Mouse (Mus musculus) heart, embryonic 14.5 days (tissue): Measurements from ENCODE around the gene Cacng6. TPM values are rescaled to one million over a fixed set of nuclear protein-coding genes. Genes with fewer than 3 reads are reported as not detected.

ENCODE experiments used
- ATAC-seq: fragments of 200-750 bp; cut with Nextera tagmentation; 2 replicates; pipeline ENCODE4 v1.8.0; 2017; ENCODE audit warnings: low read depth, moderate TSS enrichment; ENCODE audit not compliant: insufficient number of reproducible peaks, insufficient read depth, low FRiP score
- H3K27ac ChIP-seq, 2 experiments: fragments of 200-500 bp in 1 of 2; fragments of 300-500 bp in 1 of 2; sonication (generic) in 1 of 2; replicated peaks in 1 of 2; 2 replicates each; pipeline ENCODE4 v1.5.1; 2012 to 2014; ENCODE audit warnings: low read depth in 2 of 2, low read length in 2 of 2, control low read depth in 1 of 2, mild to moderate bottlenecking in 1 of 2, mixed read lengths in 1 of 2; ENCODE audit not compliant: control insufficient read depth in 1 of 2, insufficient read depth in 1 of 2
- H3K27me3 ChIP-seq: fragments of 300-500 bp; sonication (generic); 2 replicates; pipeline ENCODE4 v1.6.1; 2014; ENCODE audit warnings: mild to moderate bottlenecking, low read length, control low read depth; ENCODE audit not compliant: control insufficient read depth, insufficient read depth
- H3K36me3 ChIP-seq: fragments of 300-500 bp; sonication (generic); 2 replicates; pipeline ENCODE4 v1.6.1; 2014; ENCODE audit warnings: mild to moderate bottlenecking, control low read depth, low read length, mixed read lengths; ENCODE audit not compliant: control insufficient read depth, insufficient read depth
- H3K4me1 ChIP-seq, 2 experiments: fragments of 200-500 bp in 1 of 2; fragments of 300-500 bp in 1 of 2; sonication (generic) in 1 of 2; 2 replicates each; pipeline ENCODE4 v1.6.1; 2012 to 2014; ENCODE audit warnings: low read length in 2 of 2, control low read depth in 1 of 2, mixed read lengths in 1 of 2; ENCODE audit not compliant: control insufficient read depth in 2 of 2, insufficient read depth in 2 of 2
- H3K4me2 ChIP-seq: fragments of 300-500 bp; sonication (generic); 2 replicates; pipeline ENCODE4 v1.6.1; 2014; ENCODE audit warnings: mild to moderate bottlenecking, low read length
- H3K4me3 ChIP-seq, 2 experiments: fragments of 200-500 bp in 1 of 2; fragments of 300-500 bp in 1 of 2; sonication (generic) in 1 of 2; 2 replicates each; pipeline ENCODE4 v1.5.1; 2012 to 2014; ENCODE audit warnings: low read length in 2 of 2, mild to moderate bottlenecking in 2 of 2, control low read depth in 1 of 2, low read depth in 1 of 2, moderate library complexity in 1 of 2; ENCODE audit not compliant: control insufficient read depth in 1 of 2, insufficient read depth in 1 of 2
- H3K9ac ChIP-seq: fragments of 300-500 bp; sonication (generic); 2 replicates; pipeline ENCODE4 v1.6.1; 2014; ENCODE audit warnings: mild to moderate bottlenecking, low read length
- H3K9me3 ChIP-seq: fragments of 300-500 bp; sonication (generic); 2 replicates; pipeline ENCODE4 v1.6.1; 2016; ENCODE audit warnings: low read length, control low read depth; ENCODE audit not compliant: control insufficient read depth
- WGBS: fragments of 180-500 bp; shearing (Covaris S2); extraction: QIAGEN DNeasy Blood & Tissue Kit; methylation state at CpG from one replicate; pipeline ENCODE4 v1.1.7; 2014; 5-methylcytosine and 5-hydroxymethylcytosine counted together
- polyA plus RNA-seq: library from polyadenylated mRNA; unstranded; fragments of >200 nt; fragmentation: Nextera tagmentation; extraction: Ambion mirVana; gene quantifications from 2 replicates; pipeline ENCODE4 v1.2.1, GENCODE M21; 2014

Cacng6 gene
- polyA plus RNA-seq = 19.0 and 19.1 TPM in 2 replicates

GRCm38 (mm10) chr7:3423895-3424294 is at the start of gene Cacng6:
Cacng6 (plus strand) TSS chr7:3424195.
- Histone ChIP-seq H3K4me1 (peaks cover 10 to 20% of the 10 kb centered on the region in 2 experiments), H3K9ac (peak within 1 kb of the TSS; percentile 73), H3K4me2 (peak within 1 kb of the TSS; percentile 70), H3K27ac (peak within 1 kb of the TSS; percentile 65 to 66; a peak in 3 of 4 replicates), H3K36me3 (no peaks in the 10 kb centered on the region), H3K27me3 (peaks cover 30% of the 10 kb centered on the region), H3K4me3 (peak within 1 kb of the TSS; percentile 45 to 53), H3K9me3 (no peaks in the 10 kb centered on the region)
- ATAC-seq = no peak
- WGBS = 51% methylated on average over 4 of the region's 4 CpGs

GRCm38 (mm10) chr7:3376831-3377230 is 47.2 kb upstream of the Cacng6 start:
- no peaks in the 10 kb centered on the region for H3K36me3 ChIP-seq
- H3K9me3 ChIP-seq = no peaks in the 10 kb centered on the region
- H3K9ac ChIP-seq = no peak overlapping the region
- 41% methylated on average over 4 of the region's 4 CpGs for WGBS
- no peaks in the 10 kb centered on the region for H3K4me1 ChIP-seq
- no peak overlapping the region for H3K27ac ChIP-seq
- no peak overlapping the region for H3K4me3 ChIP-seq
- no peaks in the 10 kb centered on the region for H3K27me3 ChIP-seq
- H3K4me2 ChIP-seq = no peak overlapping the region
- ATAC-seq = no peak

- no peak overlapping the region for H3K4me2 ChIP-seq
- H3K36me3 ChIP-seq = no peaks in the 10 kb centered on the region
- no peak for ATAC-seq
- H3K9ac ChIP-seq = no peak overlapping the region
- H3K4me3 ChIP-seq = no peak overlapping the region
- no peaks in the 10 kb centered on the region for H3K4me1 ChIP-seq
- no peaks in the 10 kb centered on the region for H3K27me3 ChIP-seq
- no peak overlapping the region for H3K27ac ChIP-seq
- 77% methylated on average over 9 of the region's 9 CpGs for WGBS
- H3K9me3 ChIP-seq = no peaks in the 10 kb centered on the region
These were observed 41.9 kb upstream of the Cacng6 start for GRCm38 (mm10) chr7:3382123-3382522.

- H3K27ac ChIP-seq = no peak overlapping the region
- no peak overlapping the region for H3K4me3 ChIP-seq
- H3K9ac ChIP-seq = no peak overlapping the region
- WGBS = 72% methylated on average over 5 of the region's 5 CpGs
- H3K9me3 ChIP-seq = no peaks in the 10 kb centered on the region
- H3K4me1 ChIP-seq = no peaks in the 10 kb centered on the region; a peak in 1 of 4 replicates
- no peak for ATAC-seq
- no peaks in the 10 kb centered on the region for H3K36me3 ChIP-seq
- H3K27me3 ChIP-seq = no peaks in the 10 kb centered on the region
- no peak overlapping the region for H3K4me2 ChIP-seq
These were observed 39.1 kb upstream of the Cacng6 start for GRCm38 (mm10) chr7:3384807-3385319.

- Histone ChIP-seq H3K9me3 (no peaks in the 10 kb centered on the region), H3K4me1 (no peaks in the 10 kb centered on the region; a peak in 1 of 4 replicates), H3K36me3 (no peaks in the 10 kb centered on the region), H3K4me2 (no peak overlapping the region), H3K27me3 (0 out of 2 replicates have a peak, but pooled peaks cover 2% of the 10 kb centered on the region), H3K9ac (no peak overlapping the region), H3K27ac (no peak overlapping the region), H3K4me3 (no peak overlapping the region)
- WGBS = 73% methylated on average over 6 of the region's 6 CpGs
- no peak for ATAC-seq
These were observed 37.8 kb upstream of the Cacng6 start for GRCm38 (mm10) chr7:3386036-3386730.

GRCm38 (mm10) chr7:3387761-3388160 is 36.2 kb upstream of the Cacng6 start:
- no peaks in the 10 kb centered on the region for H3K36me3 ChIP-seq
- no peak for ATAC-seq
- no peaks in the 10 kb centered on the region for H3K9me3 ChIP-seq
- H3K4me3 ChIP-seq = no peak overlapping the region
- no peak overlapping the region for H3K27ac ChIP-seq
- no peak overlapping the region for H3K9ac ChIP-seq
- 84% methylated on average over 18 of the region's 18 CpGs for WGBS
- H3K4me2 ChIP-seq = no peak overlapping the region
- 0 out of 2 replicates have a peak, but pooled peaks cover 3% of the 10 kb centered on the region for H3K27me3 ChIP-seq
- H3K4me1 ChIP-seq = no peaks in the 10 kb centered on the region; a peak in 1 of 4 replicates

GRCm38 (mm10) chr7:3388885-3389284 is 35.1 kb upstream of the Cacng6 start:
- no peak overlapping the region for H3K9ac ChIP-seq
- WGBS = 41% methylated on average over 6 of the region's 6 CpGs
- no peak overlapping the region for H3K4me2 ChIP-seq
- no peaks in the 10 kb centered on the region for H3K36me3 ChIP-seq
- no peak overlapping the region for H3K27ac ChIP-seq
- no peak for ATAC-seq
- no peaks in the 10 kb centered on the region for H3K9me3 ChIP-seq
- H3K4me3 ChIP-seq = no peak overlapping the region
- H3K27me3 ChIP-seq = 0 out of 2 replicates have a peak, but pooled peaks cover 3% of the 10 kb centered on the region
- H3K4me1 ChIP-seq = no peaks in the 10 kb centered on the region; a peak in 1 of 4 replicates
